Comparison of ENCODE assay signal across 25 mouse cellular contexts in the genomic region with DNA sequence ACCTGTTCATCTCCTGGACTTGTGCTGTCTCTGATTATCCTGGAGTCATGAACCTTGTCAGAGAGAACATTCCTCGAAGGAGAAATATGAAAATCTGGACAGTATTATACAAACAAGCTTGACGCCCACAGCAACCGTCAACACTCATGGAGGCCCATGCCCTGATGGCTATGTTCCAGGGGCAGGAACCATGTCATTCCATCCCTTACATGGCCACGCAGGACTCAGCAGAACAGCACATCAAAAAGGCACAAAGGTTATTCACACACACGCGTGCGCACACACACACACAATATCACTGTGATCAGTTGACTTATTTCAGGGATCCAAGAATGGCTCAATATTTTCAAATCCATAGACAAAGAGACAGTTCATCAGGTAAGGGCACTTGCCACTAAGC. TPM values are rescaled to one million over a fixed set of nuclear protein-coding genes. Genes with fewer than 3 reads are reported as not detected.
DNase-seq lines count a peak whose midpoint lies in the region; ATAC-seq and TF ChIP-seq lines count a peak whose summit lies in the region.
"Had no signal": no experiment of that assay in that cellular context is flagged by ENCODE, and none has a peak within 500 bp of the region (broad histone marks: within the 10 kb centered on the region; RNA-seq: fewer than 3 reads in every experiment).

No protein-coding gene starts in this region.

- intact Hi-C loops in heart, adult 2 months (cut with DNase I): no loop called here

- peak; percentile 80 for DNase-seq in heart, adult 11 months
- no peak for DNase-seq in heart, adult 18-20 months
- peak; percentile 46 for DNase-seq in heart, postnatal 0 days (ENCODE audit: low spot score)
- no peak for DNase-seq in heart, adult 2 months
- DNase-seq: adrenal gland, postnatal 10 days; adrenal gland, postnatal 36 days; B cell, adult 2 months; cerebellum, adult 18-20 months; cerebellum, adult 9-10 months; cerebellum, postnatal 14 days; gastrocnemius, postnatal 25 days; kidney, adult 18-20 months; kidney, adult 9 months had no signal

- H3K27ac ChIP-seq in heart, embryonic 14.5 days (replicated peaks in 1 of 2; ENCODE audit: control insufficient read depth in 1 of 2, insufficient read depth in 1 of 2, low read depth in 2 of 2, low read length in 2 of 2): peak overlapping the region; percentile 27 to 53; a peak in 3 of 4 replicates
- no peak overlapping the region for H3K27ac ChIP-seq in heart, embryonic 11.5 days (ENCODE audit: low read depth, low read length)
- H3K27ac ChIP-seq in heart, postnatal 0 days (ENCODE audit: low read depth): peak overlapping the region; percentile 81
- H3K27ac ChIP-seq in heart, adult 2 months: no peak overlapping the region
- H3K27ac ChIP-seq: forebrain, embryonic 10.5 days; forebrain, embryonic 13.5 days; hindbrain, embryonic 14.5 days; hindbrain, postnatal 0 days had no signal

- no peaks in the 10 kb centered on the region for H3K27me3 ChIP-seq in heart, embryonic 14.5 days (ENCODE audit: control insufficient read depth, insufficient read depth, low read length)
- H3K27me3 ChIP-seq in heart, embryonic 11.5 days (ENCODE audit: control insufficient read depth, insufficient read depth, low read length): no peaks in the 10 kb centered on the region
- no peaks in the 10 kb centered on the region for H3K27me3 ChIP-seq in heart, postnatal 0 days (ENCODE audit: control insufficient read depth, insufficient read depth, low read length)
- H3K27me3 ChIP-seq in heart, adult 2 months (ENCODE audit: control insufficient read depth, insufficient read depth, low read length): no peaks in the 10 kb centered on the region
- H3K27me3 ChIP-seq: CH12.LX; forebrain, embryonic 13.5 days; Patski had no signal

- no peaks in the 10 kb centered on the region for H3K36me3 ChIP-seq in heart, embryonic 14.5 days (ENCODE audit: control insufficient read depth, insufficient read depth, low read length)
- H3K36me3 ChIP-seq in heart, embryonic 11.5 days (ENCODE audit: control insufficient read depth, insufficient read depth, low read length): no peaks in the 10 kb centered on the region
- H3K36me3 ChIP-seq in heart, postnatal 0 days (replicated peaks; ENCODE audit: control insufficient read depth, insufficient read depth, low read length): 0 out of 2 replicates have a peak, but pooled peaks cover 4% of the 10 kb centered on the region
- peaks cover 2% of the 10 kb centered on the region; the same call in 1 of the 2 replicates for H3K36me3 ChIP-seq in heart, adult 2 months (ENCODE audit: control insufficient read depth, insufficient read depth, low read length)
- H3K36me3 ChIP-seq: forebrain, embryonic 10.5 days; G1E had no signal

- TF ChIP-seq EP300 in heart, postnatal 0 days (IDR thresholded peaks at IDR 0.05; ENCODE audit: low read depth): no peak
- no peak for TF ChIP-seq EP300 in heart, adult 2 months (IDR thresholded peaks at IDR 0.05; ENCODE audit: insufficient read depth, low read depth, low read length)

- ATAC-seq in heart, embryonic 14.5 days (ENCODE audit: insufficient number of reproducible peaks, insufficient read depth, low FRiP score, low read depth): no peak
- ATAC-seq in heart, embryonic 11.5 days (replicated peaks; ENCODE audit: insufficient number of reproducible peaks, low FRiP score, low TSS enrichment): no peak
- ATAC-seq in heart, postnatal 0 days (ENCODE audit: insufficient read depth, low read depth): peak; percentile 90
- ATAC-seq: forebrain, embryonic 13.5 days; forebrain, embryonic 16.5 days; hindbrain, postnatal 0 days; inflammation-experienced regulatory T-cells, adult 6 months; intestine, embryonic 16.5 days; Patski had no signal

- no peak for TF ChIP-seq CTCF in heart, postnatal 0 days (IDR thresholded peaks at IDR 0.05; ENCODE audit: low read depth)
- TF ChIP-seq CTCF in heart, adult 2 months (IDR thresholded peaks at IDR 0.05): no peak

- no peak overlapping the region for H3K9ac ChIP-seq in heart, embryonic 14.5 days (ENCODE audit: low read length)
- H3K9ac ChIP-seq in heart, embryonic 11.5 days (ENCODE audit: low read depth, low read length): no peak overlapping the region
- no peak overlapping the region for H3K9ac ChIP-seq in heart, postnatal 0 days (replicated peaks; ENCODE audit: low read depth, low read length)
- no peak overlapping the region for H3K9ac ChIP-seq in heart, adult 2 months (ENCODE audit: low read depth, low read length)
- H3K9ac ChIP-seq: forebrain, embryonic 13.5 days; hindbrain, embryonic 14.5 days had no signal

- H3K4me3 ChIP-seq in heart, embryonic 14.5 days (ENCODE audit: control insufficient read depth in 1 of 2, insufficient read depth in 1 of 2, low read depth in 1 of 2, low read length in 2 of 2): no peak overlapping the region
- no peak overlapping the region for H3K4me3 ChIP-seq in heart, embryonic 11.5 days (ENCODE audit: low read depth, low read length)
- H3K4me3 ChIP-seq in heart, postnatal 0 days (ENCODE audit: low read depth, low read length): no peak overlapping the region
- no peak overlapping the region for H3K4me3 ChIP-seq in heart, adult 2 months
- H3K4me3 ChIP-seq: forebrain, embryonic 10.5 days; forebrain, embryonic 13.5 days had no signal

- peaks cover 15 to 31% of the 10 kb centered on the region in 2 experiments for H3K4me1 ChIP-seq in heart, embryonic 14.5 days (ENCODE audit: control insufficient read depth in 2 of 2, insufficient read depth in 2 of 2, low read length in 2 of 2)
- peaks cover 11% of the 10 kb centered on the region; the same call in 1 of the 2 replicates for H3K4me1 ChIP-seq in heart, embryonic 11.5 days (ENCODE audit: control insufficient read depth, insufficient read depth, low read length)
- peaks cover 27% of the 10 kb centered on the region for H3K4me1 ChIP-seq in heart, postnatal 0 days (ENCODE audit: control insufficient read depth, insufficient read depth)
- peaks cover 3% of the 10 kb centered on the region for H3K4me1 ChIP-seq in heart, adult 2 months (ENCODE audit: control insufficient read depth, insufficient read depth, low read length)
- H3K4me1 ChIP-seq: forebrain, embryonic 10.5 days; forebrain, embryonic 13.5 days had no signal

- no peaks in the 10 kb centered on the region; the same call in 1 of the 2 replicates for H3K79me2 ChIP-seq in heart, adult 2 months (replicated peaks; ENCODE audit: control insufficient read depth, insufficient read depth, low read length)

- no peaks in the 10 kb centered on the region for H3K9me3 ChIP-seq in heart, embryonic 14.5 days (ENCODE audit: control insufficient read depth, low read length)
- no peaks in the 10 kb centered on the region for H3K9me3 ChIP-seq in heart, embryonic 11.5 days (replicated peaks; ENCODE audit: control insufficient read depth, low read length)
- no peaks in the 10 kb centered on the region for H3K9me3 ChIP-seq in heart, postnatal 0 days (replicated peaks; ENCODE audit: control insufficient read depth, low read length)
- H3K9me3 ChIP-seq: forebrain, embryonic 10.5 days; forebrain, embryonic 13.5 days had no signal

- no peak overlapping the region for H3K4me2 ChIP-seq in heart, embryonic 14.5 days (ENCODE audit: low read length)
- H3K4me2 ChIP-seq in heart, embryonic 11.5 days: no peak overlapping the region
- H3K4me2 ChIP-seq in heart, postnatal 0 days (ENCODE audit: low read depth, low read length): no peak overlapping the region
- H3K4me2 ChIP-seq: forebrain, embryonic 13.5 days; hindbrain, embryonic 14.5 days had no signal

- TF ChIP-seq POLR2A in heart, adult 2 months (IDR thresholded peaks at IDR 0.05; ENCODE audit: insufficient read depth, low read depth, low read length): no peak

- WGBS in heart, embryonic 14.5 days: 63% methylated on average over 7 of the region's 7 CpGs
- 85% methylated on average over 7 of the region's 7 CpGs for WGBS in heart, embryonic 11.5 days (ENCODE audit: insufficient replicate concordance)
- 51% methylated on average over 7 of the region's 7 CpGs for WGBS in heart, postnatal 0 days
- 71% methylated on average over 7 of the region's 7 CpGs for WGBS in heart, adult 2 months

RNA-seq across cellular contexts. Expression of gene Prkaa2, which starts 20.3 kb away (rescaled TPM):
- total RNA-seq in heart, adult 18-20 months (2021): 10 to 100 TPM; 80.1 to 83.8 TPM
- polyA plus RNA-seq in heart, embryonic 14.5 days (2014; fragmentation: Nextera tagmentation; extraction: Ambion mirVana): 63.0 and 67.7 TPM in 2 replicates
- polyA plus RNA-seq in heart, embryonic 11.5 days (2014; fragmentation: Nextera tagmentation; extraction: Ambion mirVana): 38.8 and 49.1 TPM in 2 replicates
- 64.3 and 83.6 TPM in 2 replicates for total RNA-seq in heart, postnatal 0 days (2014; rRNA removed; ENCODE audit: low replicate concordance)
- 32.5 and 35.6 TPM in 2 replicates for polyA plus RNA-seq in heart, postnatal 0 days (2015; fragmentation: Nextera tagmentation; extraction: Ambion mirVana)
- 10 to 100 TPM; 76.5 to 84.3 TPM for total RNA-seq in heart, adult 2 months (2021)
- polyA plus RNA-seq in heart, adult 2 months (2012; rRNA removed): 21.6 and 48.2 TPM in 2 replicates
- polyA plus RNA-seq: G1E; inflammation-experienced regulatory T-cells, adult 6 months had no signal

Comparison
In these comparisons a context has a peak if more than half of its experiments do, and no peak if none do; other contexts are left out.
1. DNase-seq: peak in heart, adult 11 months (single experiment) and heart, postnatal 0 days (single experiment); none in heart, adult 18-20 months (0 of 2) and heart, adult 2 months (0 of 2).
2. H3K27ac ChIP-seq: peak in heart, embryonic 14.5 days (2 of 2) and heart, postnatal 0 days (single experiment); none in heart, embryonic 11.5 days (single experiment) and heart, adult 2 months (single experiment).